Mouse (Mus musculus): ENCODE measurements around the gene Gm17018. TPM values are rescaled to one million over a fixed set of nuclear protein-coding genes. Genes with fewer than 3 reads are reported as not detected.
"Not testable (repeated sequence)": the region's sequence is repeated elsewhere in the genome, so short reads cannot be mapped to it uniquely, and the experiment has no call there.

Gm17018 gene
- 10 to 100 TPM; 50.7 to 66.2 (median 63.5) TPM for total RNA-seq (2022)

GRCm38 (mm10) chr19:45560153-45560890 is at the start of gene Gm17018, which contains the start of gene Poll:
Gene Gm17018 (plus strand): TSS chr19:45560615.
Gene Poll (minus strand): TSS chr19:45560531.
- peak; percentile 79 for DNase-seq (ENCODE audit: low spot score in 2 of 2)

- DNase-seq (ENCODE audit: low spot score in 2 of 2): no peak
Measured at GRCm38 (mm10) chr19:45510680-45511079, 49.7 kb upstream of the Gm17018 start.

- DNase-seq (ENCODE audit: low spot score in 2 of 2): no peak
Measured at GRCm38 (mm10) chr19:45511406-45511805, 49.0 kb upstream of the Gm17018 start.

- DNase-seq (ENCODE audit: low spot score in 2 of 2): no peak
Measured at GRCm38 (mm10) chr19:45515341-45515740, 45.1 kb upstream of the Gm17018 start.

- DNase-seq (ENCODE audit: low spot score in 2 of 2): no peak
Measured at GRCm38 (mm10) chr19:45516264-45516663, 44.2 kb upstream of the Gm17018 start.

DNA sequence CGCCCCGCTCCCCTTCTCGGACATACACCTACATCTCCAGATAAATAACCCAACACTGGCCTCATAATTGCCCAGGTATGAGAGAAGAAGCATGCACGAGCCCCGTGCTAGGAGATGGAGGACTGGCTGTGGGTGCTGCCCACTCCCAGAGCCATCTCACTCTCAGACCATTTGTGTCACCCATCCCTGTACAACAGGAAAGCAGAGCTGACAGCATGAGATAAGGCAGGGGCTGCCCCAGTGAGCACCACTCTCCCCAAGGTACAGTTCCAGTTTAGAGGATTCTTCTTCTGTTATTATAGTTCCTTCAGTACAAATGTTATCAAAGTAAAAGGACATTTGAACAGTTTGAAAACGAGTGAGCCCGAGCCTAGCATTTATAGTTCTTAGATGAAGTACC is 33.0 kb upstream of the Gm17018 start:
- DNase-seq (ENCODE audit: low spot score in 2 of 2): no peak

DNA sequence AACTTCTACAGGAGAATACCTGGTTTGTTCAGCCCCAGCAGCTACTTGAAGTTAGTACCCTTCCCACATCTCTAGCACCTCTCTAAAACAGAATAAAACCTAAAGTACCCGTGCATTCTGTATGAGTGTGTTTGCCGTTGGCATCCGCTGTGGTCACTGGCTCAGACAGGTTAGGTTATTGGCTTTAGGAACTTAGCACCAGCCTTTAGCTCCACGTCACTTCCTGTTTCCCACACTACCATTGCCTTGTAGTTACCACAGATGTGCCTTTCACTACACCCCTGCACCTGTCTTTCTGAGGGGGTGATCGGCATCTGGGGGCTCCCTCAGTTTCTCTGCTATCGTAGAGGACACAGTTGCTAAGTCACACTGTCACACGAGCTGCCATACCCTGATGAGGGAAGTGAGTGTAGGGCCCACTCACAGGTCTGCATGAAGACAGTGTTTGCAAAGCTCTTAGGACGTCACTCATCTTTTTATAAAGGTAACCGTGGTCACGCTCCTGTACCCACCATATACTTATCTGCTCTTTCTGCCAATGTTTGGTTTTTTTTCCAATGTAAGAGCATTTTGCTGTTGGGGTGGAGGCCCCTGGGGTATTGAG is 32.4 kb upstream of the Gm17018 start:
- DNase-seq (ENCODE audit: low spot score in 2 of 2): no peak

- DNase-seq (ENCODE audit: low spot score in 2 of 2): no peak
Measured at GRCm38 (mm10) chr19:45529294-45529693, 31.1 kb upstream of the Gm17018 start.

DNA sequence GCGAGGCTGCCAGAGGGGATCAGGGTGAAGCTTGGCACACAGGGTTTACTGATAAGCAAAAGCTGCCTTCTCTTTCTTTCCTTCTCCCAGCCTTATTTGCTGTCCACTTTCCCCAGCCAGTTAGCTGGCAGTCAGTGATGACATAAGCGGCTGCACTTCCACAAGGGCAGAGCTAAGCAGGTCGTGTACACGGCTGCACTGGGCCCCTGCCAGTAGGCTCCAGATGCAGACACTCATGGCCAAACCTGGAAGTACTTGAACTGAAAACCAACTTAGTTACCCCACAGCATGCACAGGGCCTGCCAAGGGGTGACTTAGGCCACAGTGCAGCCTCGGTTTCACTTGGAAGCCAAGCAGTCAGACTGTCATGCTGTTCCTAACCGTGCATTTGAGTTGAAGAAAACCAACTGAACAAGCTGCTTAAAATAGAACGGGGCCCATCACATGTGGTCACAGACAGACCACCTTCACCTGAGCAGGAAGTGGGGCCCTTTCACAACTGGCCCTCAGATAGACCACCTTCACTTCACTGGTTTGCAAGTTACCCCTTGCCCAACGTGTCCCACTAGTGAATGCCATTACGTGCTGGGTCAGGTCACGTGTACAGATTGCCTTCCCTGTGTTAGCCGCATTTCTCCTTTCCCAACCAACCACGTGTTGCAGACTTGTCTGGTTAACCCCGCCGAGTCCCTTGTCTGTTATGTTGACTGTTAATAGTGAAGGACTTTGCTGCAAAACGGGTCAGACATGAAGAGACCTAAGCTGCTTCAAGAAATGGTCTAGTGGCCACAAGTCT is 30.0 kb upstream of the Gm17018 start:
- DNase-seq (ENCODE audit: low spot score in 2 of 2): no peak

DNA sequence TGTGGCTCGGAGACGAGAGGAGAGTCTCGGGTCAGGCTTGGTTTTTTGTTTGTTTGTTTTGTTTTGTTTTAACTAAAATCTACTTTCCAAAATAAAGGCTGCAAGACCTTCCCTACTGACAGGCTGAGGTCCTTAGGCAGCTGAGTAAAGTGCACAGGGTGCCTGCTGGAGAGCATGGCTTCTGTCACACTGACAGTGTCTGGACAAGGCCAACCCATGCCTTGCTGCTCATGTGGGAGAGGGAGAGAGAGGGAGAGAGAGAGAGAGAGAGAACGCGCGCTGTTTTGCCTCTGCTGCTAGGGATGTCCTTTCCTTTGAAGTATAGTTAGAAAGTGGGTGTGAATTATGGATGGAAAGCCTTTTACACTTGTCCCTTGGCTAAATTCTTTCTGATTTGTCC is 28.9 kb upstream of the Gm17018 start:
- no peak for DNase-seq (ENCODE audit: low spot score in 2 of 2)

- DNase-seq (ENCODE audit: low spot score in 2 of 2): no peak
Measured at GRCm38 (mm10) chr19:45533617-45534016, 26.8 kb upstream of the Gm17018 start.

DNA sequence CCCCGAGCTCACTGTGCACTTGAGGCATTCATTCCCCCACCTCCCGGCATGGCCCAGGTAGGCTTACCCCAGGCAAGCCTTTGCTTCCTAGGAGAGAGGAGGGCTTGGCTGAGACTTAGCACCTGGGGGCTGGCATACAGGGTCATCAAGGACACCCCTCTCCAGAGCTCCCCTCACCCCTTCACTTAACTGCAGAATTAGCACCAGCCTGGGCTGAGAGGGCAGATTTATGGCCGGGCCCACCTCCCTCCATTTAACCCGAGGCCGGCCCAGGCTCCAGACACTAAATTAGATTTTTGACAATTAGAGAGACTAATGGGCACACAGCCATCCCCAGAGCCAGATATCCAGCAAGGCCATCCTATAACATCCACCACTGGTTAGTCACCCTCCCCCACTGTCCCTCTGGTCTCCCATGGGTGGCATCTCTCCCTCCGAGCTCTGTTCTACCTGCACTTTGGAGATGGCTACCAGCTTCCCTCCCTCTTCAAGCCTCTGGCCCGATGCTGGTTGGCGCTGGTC is 25.1 kb upstream of the Gm17018 start:
- no peak for DNase-seq (ENCODE audit: low spot score in 2 of 2)

- DNase-seq (ENCODE audit: low spot score in 2 of 2): no peak
Measured at GRCm38 (mm10) chr19:45535929-45536328, 24.5 kb upstream of the Gm17018 start.

DNA sequence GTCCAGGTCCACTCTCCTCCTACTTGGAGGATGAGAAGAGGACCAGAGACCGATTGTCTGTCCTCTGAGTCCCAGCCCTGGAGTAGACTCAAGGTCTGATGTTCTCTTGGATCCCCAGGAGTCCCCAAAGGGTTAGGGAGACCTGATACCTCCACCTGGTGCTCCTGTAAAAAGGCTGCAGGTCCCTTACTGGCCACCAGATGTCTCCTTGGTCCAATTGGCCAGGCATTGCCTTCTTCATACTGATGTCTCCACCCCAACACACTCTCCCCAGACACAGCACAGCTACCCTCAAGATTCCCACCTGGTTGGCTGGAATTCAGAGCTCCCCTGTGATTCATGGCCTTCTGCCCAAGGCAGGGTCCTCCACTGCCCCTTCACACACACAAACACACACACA is 22.9 kb upstream of the Gm17018 start:
- DNase-seq (ENCODE audit: low spot score in 2 of 2): no peak

DNA sequence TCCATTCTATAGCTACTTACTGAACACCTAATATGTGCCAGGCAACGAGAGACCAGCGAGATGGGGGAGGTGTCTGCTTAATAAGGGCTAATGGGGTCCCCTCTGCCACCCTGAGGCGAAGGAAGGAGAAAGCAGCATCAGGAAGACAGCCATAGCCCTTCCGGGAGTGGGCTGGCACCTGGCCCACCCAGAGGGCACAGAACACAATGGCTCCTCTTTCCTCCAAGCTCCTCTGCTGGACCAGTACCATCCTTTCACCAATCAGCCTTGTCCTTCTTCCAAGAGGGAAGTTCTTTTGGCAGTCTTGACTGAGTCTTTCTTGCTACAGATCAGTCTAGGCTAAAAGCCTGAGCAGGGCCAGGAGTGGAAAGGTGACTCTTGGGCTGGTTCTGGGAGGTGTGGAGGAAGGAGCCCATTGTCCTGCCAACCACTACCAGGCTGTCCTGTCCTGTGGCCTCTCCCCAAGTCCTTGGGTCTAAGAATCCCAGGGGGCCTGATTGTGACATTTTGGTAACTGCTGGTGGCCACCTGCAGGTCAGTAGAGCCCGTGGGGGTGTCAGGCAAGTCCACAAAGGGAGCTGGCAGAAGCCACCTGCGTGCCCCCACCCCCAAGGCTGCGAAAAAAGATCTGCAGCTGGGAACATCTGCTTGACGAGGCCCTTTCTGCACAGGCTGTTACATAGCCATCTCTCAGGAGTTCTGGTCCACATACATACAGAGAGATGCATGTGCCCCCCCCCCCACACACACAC is 19.6 kb upstream of the Gm17018 start:
- DNase-seq (ENCODE audit: low spot score in 2 of 2): no peak

DNA sequence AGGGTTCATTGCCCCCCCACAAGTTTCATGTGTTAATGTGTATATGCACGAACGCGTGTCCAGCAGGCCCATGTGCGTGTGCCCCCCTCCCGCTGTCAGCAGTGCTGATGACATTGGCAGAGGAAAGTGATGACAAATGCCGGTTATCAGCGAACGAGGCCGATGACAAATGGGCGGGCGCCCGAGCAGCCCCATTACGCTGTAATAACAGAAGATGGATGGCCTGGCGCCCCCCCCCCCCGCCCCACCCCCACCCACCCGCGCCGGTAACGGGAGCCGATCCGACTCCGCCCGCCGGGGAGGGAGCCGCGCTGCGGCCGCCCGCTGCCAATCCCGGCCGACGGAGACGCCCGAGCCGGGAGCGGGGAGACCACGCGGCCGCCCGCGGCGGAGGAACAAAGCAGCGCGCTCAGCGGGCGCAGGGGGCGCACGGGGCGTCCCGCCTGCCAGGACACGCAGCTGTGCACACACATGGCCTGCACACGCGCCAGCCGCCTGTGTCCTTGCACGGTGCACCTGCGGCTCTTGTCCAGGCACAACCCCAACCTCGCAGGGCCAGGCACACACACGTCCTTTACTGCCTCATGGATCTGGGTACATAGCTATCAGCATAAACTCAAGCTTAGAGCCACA is 18.9 kb upstream of the Gm17018 start:
- DNase-seq (ENCODE audit: low spot score in 2 of 2): no peak

DNA sequence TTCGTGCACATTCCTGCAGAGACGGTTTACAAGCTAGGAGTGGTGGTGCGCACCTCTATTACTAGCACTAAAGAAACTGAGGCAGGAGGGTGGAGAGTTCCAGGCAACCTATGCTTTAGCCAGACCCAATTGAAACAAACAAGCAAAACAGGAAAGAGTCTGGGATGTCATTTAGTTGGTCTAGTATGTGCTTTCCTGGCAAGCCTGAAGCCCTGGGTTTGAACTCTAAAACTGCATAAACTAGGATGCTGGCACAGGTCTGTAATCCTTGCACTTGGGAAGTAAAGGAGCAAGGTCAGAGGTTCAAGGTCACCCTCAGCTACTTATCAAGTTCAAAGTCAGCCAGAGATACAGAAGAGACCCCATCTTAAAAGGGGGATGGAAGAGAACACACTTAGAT is 18.4 kb upstream of the Gm17018 start:
- no peak for DNase-seq (ENCODE audit: low spot score in 2 of 2)

- no peak for DNase-seq (ENCODE audit: low spot score in 2 of 2)
Measured at GRCm38 (mm10) chr19:45544152-45544924, 16.1 kb upstream of the Gm17018 start.

- DNase-seq (ENCODE audit: low spot score in 2 of 2): peak in 1 of 2 experiments; percentile 81
Measured at GRCm38 (mm10) chr19:45544925-45545321, 15.5 kb upstream of the Gm17018 start.

- DNase-seq (ENCODE audit: low spot score in 2 of 2): not testable (repeated sequence)
Measured at GRCm38 (mm10) chr19:45548196-45548595, 12.2 kb upstream of the Gm17018 start.

Measured in layer of hippocampus, adult 8-10 months (tissue).